Mouse (Mus musculus) liver, embryonic 14.5 days (tissue): Measurements from ENCODE around the gene Glg1.

Source experiments
- CTCF ChIP-seq: IDR thresholded peaks from 2 replicates; pipeline ENCODE4 v1.5.1; 2016; ENCODE audit warnings: antibody characterized with exemption, low read depth, control low read depth
- EP300 ChIP-seq: IDR thresholded peaks from 2 replicates; pipeline ENCODE4 v1.6.1; 2016; ENCODE audit warnings: antibody characterized with exemption, low read depth

DNA sequence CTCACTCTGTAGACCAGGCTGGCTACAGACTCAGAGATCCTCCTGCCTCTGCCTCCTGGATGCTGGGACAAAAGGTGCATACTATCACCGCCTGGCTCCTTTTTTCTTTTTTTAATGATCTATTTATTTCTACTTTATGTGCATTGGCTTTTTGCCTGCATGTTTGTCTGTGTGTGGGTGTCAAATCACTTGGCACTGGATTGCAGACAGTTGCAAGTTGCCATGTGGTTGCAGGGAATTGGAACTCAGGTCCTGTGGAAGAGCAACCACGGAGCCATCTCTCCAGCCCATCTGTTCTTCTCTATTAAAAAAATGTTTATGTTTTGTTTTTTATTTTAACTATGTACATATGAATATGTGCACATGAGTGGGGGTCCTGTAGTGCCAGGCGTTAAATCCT, 139.5 kb downstream of the Glg1 start:
- TF ChIP-seq EP300: no peak
- TF ChIP-seq CTCF: no peak
